Mouse (Mus musculus) cerebellum, postnatal 25 days (tissue): ENCODE results near the gene Lamb3.
A peak's percentile ranks its signal among the peaks of the same experiment; 100 is the strongest.

ENCODE experiments used
- DNase-seq, 2 experiments: peaks; one replicate each; pipeline ENCODE4 v3.0.0; 2021; ENCODE audit warnings: mixed read lengths in 2 of 2

Lamb3 gene

GRCm38 (mm10) chr1:193319721-193320120, 112.2 kb downstream of the Lamb3 start:
- DNase-seq: no peak

DNA sequence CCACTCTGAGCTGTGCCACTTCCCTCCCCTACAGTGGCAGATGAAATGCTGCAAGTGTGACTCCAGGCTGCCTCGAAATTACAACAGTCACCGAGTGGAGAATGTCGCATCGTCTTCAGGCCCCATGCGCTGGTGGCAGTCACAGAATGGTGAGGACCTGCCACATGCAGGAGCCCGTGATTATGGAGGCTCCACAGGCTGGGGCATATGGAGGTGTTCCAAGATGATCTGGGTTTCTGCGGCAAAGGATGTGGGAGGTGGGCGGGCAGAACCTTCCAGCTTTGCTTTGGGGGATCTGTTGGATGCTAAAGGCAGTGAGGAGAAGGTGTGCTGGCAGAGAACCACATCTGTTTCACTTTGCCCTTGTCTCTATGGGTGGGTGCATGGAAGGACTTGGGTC, 112.9 kb downstream of the Lamb3 start:
- no peak for DNase-seq

GRCm38 (mm10) chr1:193323686-193324085, 116.2 kb downstream of the Lamb3 start:
- DNase-seq: no peak

DNA sequence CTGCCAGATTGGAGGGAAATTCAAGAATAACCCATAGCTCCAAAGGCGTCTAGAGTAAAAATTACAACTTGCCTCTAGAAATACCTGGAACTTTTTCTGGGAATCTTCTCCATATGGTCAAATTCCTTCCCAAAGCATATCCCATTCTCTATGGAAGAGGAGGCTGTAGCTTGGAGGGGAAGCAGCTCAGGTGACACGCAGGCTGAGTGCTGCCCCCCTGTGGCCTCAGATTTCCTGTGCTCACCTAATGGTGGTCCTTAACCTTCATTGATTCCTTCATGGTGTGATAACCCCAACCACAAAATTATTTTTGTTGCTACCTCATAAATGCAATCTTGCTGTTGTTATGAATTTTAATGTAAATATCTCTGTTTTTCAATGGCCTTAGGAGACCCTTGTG, 116.7 kb downstream of the Lamb3 start:
- DNase-seq: peak; percentile 62 to 82

GRCm38 (mm10) chr1:193325891-193326290, 118.4 kb downstream of the Lamb3 start:
- no peak for DNase-seq

DNA sequence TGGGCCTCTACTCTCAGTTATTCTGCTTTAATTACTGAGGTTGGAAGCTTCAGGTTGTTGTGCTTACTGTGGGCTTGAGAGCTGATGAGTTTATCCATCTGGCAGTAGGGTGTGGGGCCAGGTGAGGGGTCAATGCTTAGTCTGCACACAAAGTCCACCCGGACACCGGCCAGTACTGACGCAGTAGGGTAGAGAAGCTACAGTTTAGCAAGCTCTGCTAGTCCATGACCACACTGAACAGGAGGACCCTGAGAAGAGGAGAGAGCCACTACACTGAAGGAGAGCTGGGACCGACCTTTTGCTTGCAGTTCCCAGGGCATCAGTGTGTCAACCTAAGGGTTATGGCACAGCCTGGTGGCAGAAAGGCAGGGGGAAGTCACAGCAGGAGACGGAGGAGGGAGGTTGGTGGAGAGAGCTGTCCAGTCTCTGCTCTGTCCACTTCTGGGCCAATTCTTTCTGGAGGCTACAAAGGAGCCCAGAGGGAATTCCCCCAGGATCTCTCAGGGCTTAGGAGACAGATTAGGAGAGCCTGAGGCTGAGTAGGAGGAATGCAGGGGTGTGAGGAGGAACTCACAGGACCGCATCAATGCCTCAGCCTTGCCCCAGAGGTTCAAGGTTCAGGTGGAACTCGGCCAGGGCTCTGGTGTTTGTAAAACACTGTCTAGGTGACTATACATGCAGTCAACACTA, 119.1 kb downstream of the Lamb3 start:
- DNase-seq: no peak

DNA sequence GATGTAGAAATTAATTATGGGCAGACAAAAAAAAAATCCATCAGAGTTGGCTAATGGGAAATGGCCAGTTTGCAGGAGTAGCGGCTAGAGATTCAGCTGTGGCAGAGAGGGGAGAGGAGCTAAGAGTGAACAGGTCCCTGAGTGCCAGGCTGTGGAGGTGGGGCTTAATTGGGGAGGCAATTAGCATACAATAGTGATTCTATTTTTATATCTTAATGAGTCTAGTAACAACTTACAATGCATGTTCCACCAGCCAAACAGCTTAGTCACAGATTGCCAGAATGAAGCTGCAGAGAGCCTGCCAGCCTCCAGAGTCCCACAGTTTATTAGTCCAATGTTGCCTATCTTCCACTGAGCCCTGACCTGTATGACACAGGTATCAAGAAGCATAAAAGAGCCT, 119.7 kb downstream of the Lamb3 start:
- no peak for DNase-seq

DNA sequence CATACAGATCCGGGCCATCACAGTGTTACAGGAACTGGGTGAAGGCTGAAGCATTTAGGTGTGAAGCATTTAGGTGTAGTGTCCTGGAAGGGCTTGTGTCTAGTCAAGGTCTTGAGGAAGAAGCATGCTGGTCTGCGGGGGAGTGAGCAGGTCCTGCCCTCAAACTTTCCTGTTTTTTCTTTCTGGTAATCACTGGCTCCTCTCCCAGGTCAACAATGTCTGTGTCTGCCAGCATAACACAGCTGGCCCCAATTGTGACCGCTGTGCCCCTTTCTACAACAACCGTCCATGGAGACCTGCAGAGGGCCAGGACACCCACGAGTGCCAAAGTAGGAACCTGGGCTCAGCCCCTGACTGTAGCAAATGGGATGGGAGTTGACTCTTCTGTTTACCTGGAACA, 120.2 kb downstream of the Lamb3 start:
- DNase-seq: no peak

- peak in 1 of 2 experiments; percentile 42 for DNase-seq
Observed at GRCm38 (mm10) chr1:193329557-193329956, 122.1 kb downstream of the Lamb3 start.

DNA sequence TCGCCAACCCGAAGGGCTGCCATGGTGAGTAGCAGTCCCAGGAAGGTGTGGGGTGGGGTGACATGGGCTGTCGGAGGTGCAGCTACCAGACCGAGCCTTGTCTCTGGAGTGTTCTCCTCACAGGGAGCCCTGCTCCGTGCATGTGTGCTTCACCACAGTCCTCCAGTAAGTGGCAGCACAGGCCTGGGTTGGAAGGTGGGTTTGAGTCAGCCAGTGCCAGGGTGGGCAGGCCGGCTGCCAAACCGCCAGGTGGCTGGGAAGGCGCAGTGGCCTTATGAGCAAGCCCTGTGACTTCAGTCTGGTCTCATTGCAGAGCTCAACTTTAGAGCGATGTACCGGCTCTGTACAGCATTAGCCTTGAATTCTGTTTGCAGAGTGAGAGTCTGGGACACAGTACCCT, 122.7 kb downstream of the Lamb3 start:
- DNase-seq: peak; percentile 100

GRCm38 (mm10) chr1:193330626-193331025, 123.1 kb downstream of the Lamb3 start:
- no peak for DNase-seq

DNA sequence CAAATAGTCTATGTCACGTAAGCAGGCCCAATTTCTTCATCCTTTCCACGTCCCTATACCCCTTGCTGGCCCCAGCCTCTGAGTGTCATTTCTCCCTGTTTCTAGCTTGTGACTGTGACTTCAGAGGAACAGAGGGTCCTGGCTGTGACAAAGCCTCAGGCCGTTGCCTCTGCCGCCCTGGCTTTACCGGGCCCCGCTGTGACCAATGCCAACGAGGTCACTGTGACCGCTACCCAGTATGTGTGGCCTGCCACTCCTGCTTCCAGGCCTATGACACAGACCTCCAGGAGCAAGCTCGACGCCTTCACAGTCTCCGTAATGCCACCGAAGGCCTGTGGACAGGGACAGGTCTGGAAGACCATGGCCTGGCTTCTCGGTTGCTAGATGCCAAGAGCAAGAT, 124.5 kb downstream of the Lamb3 start:
- no peak for DNase-seq

- DNase-seq: no peak
Observed at GRCm38 (mm10) chr1:193332671-193333070, 125.2 kb downstream of the Lamb3 start.

- DNase-seq: no peak
Observed at GRCm38 (mm10) chr1:193333776-193334175, 126.3 kb downstream of the Lamb3 start.

GRCm38 (mm10) chr1:193334546-193334945, 127.0 kb downstream of the Lamb3 start:
- DNase-seq: no peak

DNA sequence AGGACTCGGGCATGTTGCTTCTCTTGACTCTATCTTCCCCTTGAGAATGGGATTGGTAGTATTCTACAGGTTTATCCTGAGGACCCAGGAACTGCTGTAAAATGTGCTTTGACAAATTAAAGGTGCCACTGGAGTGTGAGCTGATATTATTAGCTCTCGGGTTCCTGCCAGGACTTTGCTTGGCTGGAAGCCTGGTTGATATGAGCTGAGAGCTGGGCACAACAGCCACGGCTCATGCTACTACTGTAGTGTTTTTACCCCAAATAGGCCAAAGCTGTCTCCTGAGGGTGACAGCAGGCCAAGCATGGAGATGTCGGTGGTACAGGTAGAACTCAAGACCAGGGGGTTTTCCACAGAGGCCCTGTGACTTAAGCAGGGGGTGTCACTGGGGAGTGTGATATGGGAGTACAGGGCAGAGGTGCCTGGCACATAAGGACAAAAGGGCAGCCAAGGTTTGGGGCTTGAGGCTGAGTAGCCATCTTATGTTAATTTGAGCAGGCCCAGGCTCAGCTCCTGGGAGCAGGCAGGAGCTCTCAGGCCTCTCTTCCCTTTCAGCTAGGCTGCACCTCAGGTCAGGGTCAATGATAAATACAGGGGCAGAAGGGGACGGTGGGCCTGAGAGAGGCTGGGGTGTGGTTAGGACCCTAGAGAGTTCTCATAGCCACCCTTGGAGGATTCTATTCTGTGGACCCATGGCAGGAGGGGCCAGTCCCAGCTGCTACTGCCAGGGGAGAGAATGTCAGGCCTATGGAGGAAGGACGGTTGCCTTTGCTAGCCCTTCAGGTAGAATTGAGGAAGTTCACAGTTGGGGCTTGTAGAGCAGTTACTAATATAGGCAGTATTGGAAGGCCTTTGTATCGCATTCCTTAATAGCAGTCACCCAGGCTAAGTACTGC, 128.9 kb downstream of the Lamb3 start:
- DNase-seq: peak; percentile 66 to 77

DNA sequence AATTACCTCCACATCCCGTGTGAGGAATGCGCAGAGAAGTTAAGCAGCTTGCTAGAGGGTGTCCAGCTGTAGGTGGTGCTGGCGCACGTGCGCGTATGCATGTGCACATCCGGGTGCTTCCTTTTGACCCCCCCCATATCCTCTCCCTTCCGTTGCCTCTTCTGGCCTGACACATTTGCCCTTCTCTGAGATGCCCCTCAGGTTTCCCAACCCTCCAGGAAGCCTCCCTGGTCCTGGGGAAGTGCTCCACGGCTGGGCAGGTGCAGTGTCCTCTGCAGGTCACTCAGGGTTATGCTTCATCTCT, 129.5 kb downstream of the Lamb3 start:
- no peak for DNase-seq

DNA sequence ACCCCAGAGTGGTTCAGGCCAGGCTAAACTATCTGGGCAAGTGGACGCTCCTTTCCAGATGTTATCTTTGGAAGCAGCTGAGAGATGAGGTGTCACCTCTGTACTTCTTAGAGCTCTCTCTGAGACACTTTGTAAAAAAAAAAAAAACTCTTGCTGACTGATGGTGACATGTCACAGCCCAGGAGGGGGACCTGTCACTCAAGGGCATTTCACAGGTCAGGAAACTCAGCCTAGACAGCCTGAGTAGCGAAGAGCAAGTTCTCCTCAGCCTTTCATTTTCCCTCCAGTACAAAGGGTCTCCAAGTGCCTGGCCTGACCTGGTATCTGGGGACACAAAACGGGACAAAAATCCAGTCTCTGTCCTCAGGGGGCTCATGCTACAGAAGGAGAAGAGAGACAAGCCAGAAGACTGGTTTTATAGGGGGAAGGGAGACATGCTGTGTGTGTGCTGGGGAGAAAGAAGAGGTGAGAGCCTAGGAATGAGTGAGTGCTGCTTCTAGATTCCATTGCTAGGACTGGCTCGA, 130.3 kb downstream of the Lamb3 start:
- DNase-seq: no peak

DNA sequence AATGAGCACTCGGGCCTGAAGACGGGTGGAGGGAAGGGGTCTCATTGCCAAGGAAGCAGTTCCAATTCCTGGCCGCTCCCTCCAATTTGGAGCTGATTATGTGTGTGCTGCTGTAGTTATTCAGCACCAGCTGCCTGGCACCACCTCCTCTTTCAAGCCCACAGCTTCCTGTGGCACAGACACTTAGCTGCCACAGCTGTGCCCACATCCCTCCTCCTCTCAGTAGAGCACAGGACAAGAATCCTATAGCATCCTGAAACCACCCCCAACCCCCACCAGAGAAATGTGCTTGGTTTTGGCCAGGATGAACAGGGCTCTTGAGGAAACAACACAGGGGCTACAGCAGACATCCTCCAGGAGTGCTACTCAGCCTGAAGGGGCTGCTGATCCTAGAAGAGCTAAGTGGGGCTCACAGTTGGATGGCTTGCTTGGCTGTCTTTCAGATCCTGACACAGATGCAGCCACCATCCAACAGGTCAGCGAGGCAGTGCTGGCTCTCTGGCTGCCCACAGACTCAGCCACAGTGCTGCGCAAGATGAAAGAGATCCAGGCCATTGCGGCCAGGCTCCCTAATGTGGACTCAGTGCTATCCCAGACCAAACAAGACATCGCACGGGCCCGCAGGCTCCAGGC, 131.0 kb downstream of the Lamb3 start:
- DNase-seq: no peak

GRCm38 (mm10) chr1:193342198-193342946, 134.9 kb downstream of the Lamb3 start:
- peak; percentile 56 to 75 for DNase-seq

GRCm38 (mm10) chr1:193343853-193344252, 136.4 kb downstream of the Lamb3 start:
- DNase-seq: peak; percentile 73 to 79

DNA sequence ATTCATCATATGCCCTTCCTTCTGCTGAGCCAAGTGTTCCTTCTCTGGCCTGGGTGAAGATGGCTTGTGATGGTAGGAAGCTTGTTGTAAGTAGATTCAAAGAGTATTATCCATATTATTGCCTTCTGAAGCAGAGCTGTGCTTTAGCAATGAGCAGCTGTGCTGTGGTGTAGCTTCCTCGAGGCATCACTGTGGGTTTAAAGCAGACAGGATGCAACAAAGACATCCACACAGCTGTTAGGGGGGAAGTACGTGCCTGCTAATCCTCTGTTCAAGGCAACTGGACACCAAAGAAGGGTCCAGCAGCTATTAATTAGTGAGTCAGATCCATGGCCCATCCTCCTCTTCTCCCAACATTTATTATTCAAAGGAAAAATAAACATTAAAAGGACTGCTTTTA, 137.5 kb downstream of the Lamb3 start:
- DNase-seq: no peak

DNA sequence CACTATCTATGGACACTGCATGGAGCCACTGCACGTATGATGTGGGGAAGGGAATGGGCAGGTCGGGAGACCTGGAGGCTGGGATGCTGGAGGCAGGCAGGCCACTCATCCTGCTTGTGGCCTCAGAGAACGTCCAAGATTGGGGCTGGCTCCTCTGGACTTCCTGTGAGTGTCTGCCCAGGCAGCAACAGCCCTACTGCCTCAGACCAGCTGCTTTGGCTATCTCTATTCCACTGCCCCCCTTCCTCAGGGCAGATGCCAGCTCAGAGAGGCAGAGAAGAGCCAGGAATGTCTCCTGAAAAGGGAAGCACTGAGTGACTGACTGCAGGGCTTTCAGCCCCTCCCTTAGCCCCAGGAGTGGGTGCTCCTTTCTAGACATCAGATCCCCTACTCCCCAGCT, 139.4 kb downstream of the Lamb3 start:
- no peak for DNase-seq
